Mouse (Mus musculus): Measurements from ENCODE around the gene Napepld.
"Not testable (repeated sequence)": the region's sequence is repeated elsewhere in the genome, so short reads cannot be mapped to it uniquely, and the experiment has no call there.

Napepld gene

GRCm38 (mm10) chr5:21706546-21706945, 5.3 kb upstream of the Napepld start:
- DNase-seq (ENCODE audit: low read depth, low spot score): no peak

GRCm38 (mm10) chr5:21703708-21704107, 2.5 kb upstream of the Napepld start:
- DNase-seq (ENCODE audit: low read depth, low spot score): no peak

- DNase-seq (ENCODE audit: low read depth, low spot score): no peak
Observed at GRCm38 (mm10) chr5:21702873-21703475, 1.8 kb upstream of the Napepld start.

- no peak for DNase-seq (ENCODE audit: low read depth, low spot score)
Observed at GRCm38 (mm10) chr5:21702009-21702364, 791 bp upstream of the Napepld start.

GRCm38 (mm10) chr5:21700934-21701333, 262 bp downstream of the Napepld start:
- DNase-seq (ENCODE audit: low read depth, low spot score): no peak

- no peak for DNase-seq (ENCODE audit: low read depth, low spot score)
Observed at GRCm38 (mm10) chr5:21700272-21700821, 849 bp downstream of the Napepld start.

- DNase-seq (ENCODE audit: low read depth, low spot score): not testable (repeated sequence)
Observed at GRCm38 (mm10) chr5:21699555-21699954, 1.6 kb downstream of the Napepld start.

GRCm38 (mm10) chr5:21694854-21695490, 6.2 kb downstream of the Napepld start:
- no peak for DNase-seq (ENCODE audit: low read depth, low spot score)

GRCm38 (mm10) chr5:21693372-21693870, 7.8 kb downstream of the Napepld start:
- no peak for DNase-seq (ENCODE audit: low read depth, low spot score)

- no peak for DNase-seq (ENCODE audit: low read depth, low spot score)
Observed at GRCm38 (mm10) chr5:21692230-21692629, 9.0 kb downstream of the Napepld start.

- no peak for DNase-seq (ENCODE audit: low read depth, low spot score)
Observed at GRCm38 (mm10) chr5:21687042-21687441, 14.2 kb downstream of the Napepld start.

- no peak for DNase-seq (ENCODE audit: low read depth, low spot score)
Observed at GRCm38 (mm10) chr5:21685001-21685400, 16.2 kb downstream of the Napepld start.

GRCm38 (mm10) chr5:21683811-21684210, 17.4 kb downstream of the Napepld start:
- DNase-seq (ENCODE audit: low read depth, low spot score): no peak

- no peak for DNase-seq (ENCODE audit: low read depth, low spot score)
Observed at GRCm38 (mm10) chr5:21680940-21681339, 20.3 kb downstream of the Napepld start.

- DNase-seq (ENCODE audit: low read depth, low spot score): no peak
Observed at GRCm38 (mm10) chr5:21680029-21680428, 21.2 kb downstream of the Napepld start.

GRCm38 (mm10) chr5:21678363-21678762, 22.8 kb downstream of the Napepld start:
- no peak for DNase-seq (ENCODE audit: low read depth, low spot score)

GRCm38 (mm10) chr5:21677939-21678338, 23.3 kb downstream of the Napepld start:
- DNase-seq (ENCODE audit: low read depth, low spot score): no peak

GRCm38 (mm10) chr5:21675494-21675893, 25.7 kb downstream of the Napepld start:
- no peak for DNase-seq (ENCODE audit: low read depth, low spot score)

GRCm38 (mm10) chr5:21675019-21675418, 26.2 kb downstream of the Napepld start:
- DNase-seq (ENCODE audit: low read depth, low spot score): no peak

- no peak for DNase-seq (ENCODE audit: low read depth, low spot score)
Observed at GRCm38 (mm10) chr5:21673742-21674141, 27.5 kb downstream of the Napepld start.

- peak; percentile 75 for DNase-seq (ENCODE audit: low read depth, low spot score)
Observed at GRCm38 (mm10) chr5:21672812-21673635, 28.2 kb downstream of the Napepld start.

- DNase-seq (ENCODE audit: low read depth, low spot score): no peak
Observed at GRCm38 (mm10) chr5:21669307-21669706, 31.9 kb downstream of the Napepld start.

Data from CD4-positive helper T cell, adult 2 months (primary cell).